Mouse (Mus musculus) forebrain, embryonic 16.5 days (tissue): ENCODE measurements around the gene Cdkl1. TPM values are rescaled to one million over a fixed set of nuclear protein-coding genes. Genes with fewer than 3 reads are reported as not detected.

Experiments used
- ATAC-seq: fragments of 200-750 bp; cut with Nextera tagmentation; 2 replicates; pipeline ENCODE4 v1.8.0; 2017; ENCODE audit warnings: mild to moderate bottlenecking, moderate library complexity
- H3K27ac ChIP-seq: fragments of 300-500 bp; sonication (generic); 2 replicates; pipeline ENCODE4 v1.5.1; 2014; ENCODE audit warnings: low read length, control low read depth
- H3K27me3 ChIP-seq: fragments of 300-500 bp; sonication (generic); replicated peaks from 2 replicates; pipeline ENCODE4 v1.6.1; 2014; ENCODE audit warnings: low read length; ENCODE audit not compliant: control insufficient read depth, insufficient read depth
- H3K36me3 ChIP-seq: fragments of 300-500 bp; sonication (generic); 2 replicates; pipeline ENCODE4 v1.6.1; 2014; ENCODE audit not compliant: control insufficient read depth, insufficient read depth
- H3K4me1 ChIP-seq: fragments of 300-500 bp; sonication (generic); replicated peaks from 2 replicates; pipeline ENCODE4 v1.6.1; 2014; ENCODE audit warnings: low read length; ENCODE audit not compliant: control insufficient read depth, insufficient read depth
- H3K4me2 ChIP-seq: fragments of 300-500 bp; sonication (generic); 2 replicates; pipeline ENCODE4 v1.6.1; 2014; ENCODE audit warnings: mild to moderate bottlenecking, low read length, control low read depth
- H3K4me3 ChIP-seq: fragments of 300-500 bp; sonication (generic); replicated peaks from 2 replicates; pipeline ENCODE4 v1.5.1; 2014; ENCODE audit warnings: mild to moderate bottlenecking, low read length, control low read depth
- H3K9ac ChIP-seq: fragments of 300-500 bp; sonication (generic); replicated peaks from 2 replicates; pipeline ENCODE4 v1.6.1; 2014; ENCODE audit warnings: low read depth, low read length, control low read depth
- H3K9me3 ChIP-seq: fragments of 300-500 bp; sonication (generic); 2 replicates; pipeline ENCODE4 v1.6.1; 2016; ENCODE audit warnings: low read length; ENCODE audit not compliant: control insufficient read depth
- WGBS: fragments of 180-500 bp; shearing (Covaris S2); extraction: QIAGEN DNeasy Blood & Tissue Kit; methylation state at CpG from one replicate; pipeline ENCODE4 v1.1.7; 2014; 5-methylcytosine and 5-hydroxymethylcytosine counted together
- polyA plus RNA-seq: library from polyadenylated mRNA; unstranded; fragments of >200 nt; fragmentation: Nextera tagmentation; extraction: Ambion mirVana; gene quantifications from 2 replicates; pipeline ENCODE4 v1.2.1, GENCODE M21; 2015

Gene Cdkl1
- polyA plus RNA-seq, 1 experiment from 2014 or later: 6.9 TPM

- Histone ChIP-seq H3K27ac (peak overlapping the region; percentile 18; the same call in 1 of the 2 replicates), H3K36me3 (no peaks in the 10 kb centered on the region), H3K4me2 (peak overlapping the region; percentile 100), H3K9me3 (no peaks in the 10 kb centered on the region), H3K4me1 (peaks cover 17% of the 10 kb centered on the region), H3K9ac (peak overlapping the region; percentile 73), H3K27me3 (no peaks in the 10 kb centered on the region), H3K4me3 (peak overlapping the region; percentile 64)
- WGBS: 26% methylated on average over 27 of the region's 27 CpGs
- ATAC-seq: peak; percentile 14; the same call in 1 of the 2 replicates
These were observed 1.1 kb downstream of the Cdkl1 start for GRCm38 (mm10) chr12:69789766-69790529.

DNA sequence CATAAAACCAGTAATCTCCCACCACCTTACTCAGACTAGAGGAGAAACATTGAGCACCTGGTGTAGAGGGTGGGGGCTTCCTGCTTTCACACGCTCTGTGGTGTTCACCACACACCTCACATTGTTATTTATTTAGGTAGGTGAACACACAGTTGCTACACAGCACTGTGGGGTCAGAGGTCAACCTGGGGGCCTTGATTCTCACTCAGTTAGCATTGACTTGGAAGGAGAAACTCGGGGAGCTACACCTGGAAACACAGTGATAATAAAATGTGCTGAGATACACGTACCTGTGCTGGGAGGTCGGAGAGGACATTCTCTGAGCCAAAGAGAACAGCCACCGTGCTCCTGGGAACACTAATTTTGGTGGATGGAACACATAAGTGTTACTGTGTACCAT, 2.7 kb downstream of the Cdkl1 start:
- no peak overlapping the region for H3K4me2 ChIP-seq

GRCm38 (mm10) chr12:69785471-69785870, 5.6 kb downstream of the Cdkl1 start:
- Histone ChIP-seq H3K9ac (no peak overlapping the region), H3K27ac (no peak overlapping the region), H3K4me3 (no peak overlapping the region), H3K4me2 (no peak overlapping the region), H3K4me1 (peaks cover 5% of the 10 kb centered on the region; the same call in 1 of the 2 replicates), H3K27me3 (no peaks in the 10 kb centered on the region), H3K36me3 (no peaks in the 10 kb centered on the region), H3K9me3 (no peaks in the 10 kb centered on the region)
- 87% methylated on average over 9 of the region's 9 CpGs for WGBS
- ATAC-seq: no peak

More for the DNA sequence above, 2.7 kb downstream of the Cdkl1 start:
- Histone ChIP-seq H3K4me1 (peaks cover 17% of the 10 kb centered on the region), H3K9me3 (no peaks in the 10 kb centered on the region), H3K27me3 (no peaks in the 10 kb centered on the region), H3K27ac (no peak overlapping the region), H3K9ac (no peak overlapping the region), H3K36me3 (no peaks in the 10 kb centered on the region), H3K4me3 (no peak overlapping the region)
- ATAC-seq: no peak
- 94% methylated on average over 5 of the region's 5 CpGs for WGBS

GRCm38 (mm10) chr12:69783247-69784025, 7.6 kb downstream of the Cdkl1 start:
- Histone ChIP-seq H3K27me3 (no peaks in the 10 kb centered on the region), H3K9me3 (no peaks in the 10 kb centered on the region), H3K27ac (no peak overlapping the region), H3K4me3 (no peak overlapping the region), H3K9ac (no peak overlapping the region), H3K4me1 (no peaks in the 10 kb centered on the region), H3K36me3 (no peaks in the 10 kb centered on the region), H3K4me2 (no peak overlapping the region)
- WGBS: 65% methylated on average over 6 of the region's 6 CpGs
- no peak for ATAC-seq

DNA sequence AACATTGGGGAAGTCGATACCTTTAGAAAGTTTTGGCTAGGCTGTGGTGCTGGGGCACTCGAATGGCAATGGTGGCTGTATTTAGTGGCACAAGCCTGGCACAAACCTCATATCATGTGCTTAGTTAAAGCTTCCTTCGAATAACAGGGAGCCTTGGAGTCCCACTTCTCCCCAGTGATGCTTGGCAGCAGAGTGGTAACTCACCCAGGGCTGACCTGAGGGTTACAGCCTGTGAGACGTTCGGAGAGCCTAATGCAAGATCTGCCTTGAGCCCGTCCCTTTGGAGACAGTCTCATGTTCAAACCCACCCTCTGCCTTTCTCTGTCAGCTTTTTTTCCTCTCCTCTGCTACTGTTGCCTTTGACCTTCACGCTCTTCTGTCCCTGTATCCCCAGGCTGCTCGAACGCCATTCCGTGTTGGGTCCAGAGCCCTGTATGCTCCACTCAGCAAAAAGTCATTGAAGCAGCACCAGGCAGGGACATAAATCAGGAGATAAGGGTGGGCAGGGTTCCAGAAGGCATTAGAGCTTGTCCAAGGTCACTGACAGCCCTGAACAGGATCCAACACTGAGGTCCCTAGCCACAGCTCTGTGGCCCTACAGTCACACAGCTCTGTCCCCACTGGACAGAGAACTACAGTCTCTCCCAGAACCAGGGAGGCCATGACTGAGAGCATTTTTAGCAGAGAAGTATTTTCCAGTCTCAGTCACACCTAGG, 9.0 kb downstream of the Cdkl1 start:
- Histone ChIP-seq H3K4me1 (no peaks in the 10 kb centered on the region), H3K36me3 (no peaks in the 10 kb centered on the region), H3K4me3 (no peak overlapping the region), H3K27me3 (no peaks in the 10 kb centered on the region), H3K27ac (no peak overlapping the region), H3K9me3 (no peaks in the 10 kb centered on the region), H3K4me2 (no peak overlapping the region), H3K9ac (no peak overlapping the region)
- ATAC-seq: no peak
- WGBS: 85% methylated on average over 10 of the region's 10 CpGs

DNA sequence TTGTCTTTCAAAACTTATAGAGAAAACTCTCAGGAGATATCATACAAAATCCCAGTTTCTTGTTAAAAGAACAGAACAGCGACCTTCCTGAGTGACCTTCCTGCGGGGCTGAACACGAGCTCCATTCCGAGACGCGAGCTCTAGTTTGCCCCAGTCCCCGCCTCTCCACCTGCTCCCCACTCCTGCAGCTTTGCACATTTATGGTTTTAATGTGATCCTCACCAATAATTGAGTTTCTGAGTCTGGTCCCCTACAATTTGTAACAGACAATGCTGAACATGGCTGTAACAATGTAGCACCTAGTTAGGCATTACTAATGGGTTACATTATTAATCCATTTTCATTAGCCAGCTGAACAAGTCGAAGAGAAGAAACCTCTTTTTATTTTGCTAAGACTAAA, 9.6 kb downstream of the Cdkl1 start:
- 75% methylated on average over 8 of the region's 8 CpGs for WGBS

GRCm38 (mm10) chr12:69777957-69778356, 13.1 kb downstream of the Cdkl1 start:
- no peak for ATAC-seq
- 67% methylated on average over 2 of the region's 2 CpGs for WGBS
- Histone ChIP-seq H3K4me2 (no peak overlapping the region), H3K27ac (no peak overlapping the region), H3K9me3 (no peaks in the 10 kb centered on the region), H3K4me3 (no peak overlapping the region), H3K36me3 (no peaks in the 10 kb centered on the region), H3K27me3 (no peaks in the 10 kb centered on the region), H3K4me1 (no peaks in the 10 kb centered on the region), H3K9ac (no peak overlapping the region)

More for the DNA sequence above, 9.6 kb downstream of the Cdkl1 start:
- no peak overlapping the region for H3K27ac ChIP-seq
- no peaks in the 10 kb centered on the region for H3K36me3 ChIP-seq
- no peak overlapping the region for H3K4me3 ChIP-seq
- H3K4me2 ChIP-seq: no peak overlapping the region
- H3K27me3 ChIP-seq: no peaks in the 10 kb centered on the region
- no peaks in the 10 kb centered on the region for H3K4me1 ChIP-seq
- ATAC-seq: no peak
- H3K9me3 ChIP-seq: no peaks in the 10 kb centered on the region
- no peak overlapping the region for H3K9ac ChIP-seq

DNA sequence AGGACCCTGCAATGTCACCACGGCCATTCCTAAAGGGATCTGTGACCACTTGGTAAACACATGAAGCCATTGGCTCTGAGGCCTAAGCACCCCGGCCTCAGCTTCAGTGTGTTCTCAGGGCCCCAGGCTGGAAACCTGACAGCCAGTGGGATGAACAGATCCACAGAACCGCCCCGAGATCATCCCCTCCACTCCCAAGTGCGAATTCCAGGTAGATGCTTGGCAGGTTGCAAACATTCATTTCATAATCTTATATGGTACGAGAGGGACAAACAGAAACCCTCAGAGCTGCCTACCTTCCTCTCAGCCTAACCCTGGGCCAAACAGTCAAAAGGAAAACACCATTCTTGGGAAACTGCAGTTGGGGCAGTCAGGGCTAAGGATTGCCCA, 13.7 kb downstream of the Cdkl1 start:
- Histone ChIP-seq H3K27me3 (no peaks in the 10 kb centered on the region), H3K27ac (no peak overlapping the region), H3K36me3 (no peaks in the 10 kb centered on the region), H3K4me2 (no peak overlapping the region), H3K9ac (no peak overlapping the region), H3K4me3 (no peak overlapping the region), H3K4me1 (no peaks in the 10 kb centered on the region), H3K9me3 (no peaks in the 10 kb centered on the region)
- no peak for ATAC-seq
- 91% methylated on average over 6 of the region's 6 CpGs for WGBS
